Mouse (Mus musculus) heart, adult 8-10 months (tissue): ENCODE measurements around the gene Syap1. TPM values are rescaled to one million over a fixed set of nuclear protein-coding genes. Genes with fewer than 3 reads are reported as not detected.
"Not testable (repeated sequence)": the region's sequence is repeated elsewhere in the genome, so short reads cannot be mapped to it uniquely, and the experiment has no call there.

Experiments used
- DNase-seq: peaks from one replicate; pipeline ENCODE4 v3.0.0; 2022; ENCODE audit warnings: low spot score
- microRNA-seq: library from miRNA; unstranded; fragments of <30 nt; microRNA quantifications from one replicate; pipeline ENCODE4 v1.2.0, GENCODE M21; 2022
- total RNA-seq, 4 experiments: library from RNA; stranded (reverse); gene quantifications; 2 replicates each; pipeline ENCODE4 v1.2.4; 2022

Gene Syap1
- total RNA-seq, 4 experiments from 2014 or later: 28.5 to 30.8 (median 29.4) TPM

DNA sequence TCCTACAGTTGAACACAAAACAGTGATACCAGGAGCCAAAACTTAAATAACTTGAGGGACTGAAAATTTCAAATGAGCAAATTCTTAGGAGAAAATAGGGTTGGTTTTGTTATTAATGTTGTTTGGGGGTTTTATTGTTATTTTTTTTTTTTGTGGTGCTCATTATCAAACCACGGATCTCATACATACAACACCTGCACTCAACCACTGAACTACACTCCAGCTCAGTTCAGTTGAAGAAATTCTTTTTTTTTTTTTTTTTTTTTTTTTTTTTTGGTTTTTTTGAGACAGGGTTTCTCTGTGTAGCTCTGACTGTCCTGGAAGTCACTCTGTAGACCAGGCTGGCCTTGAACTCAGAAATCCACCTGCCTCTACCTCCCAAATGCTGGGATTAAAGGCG lies 57.9 kb downstream of the Syap1 start:
- DNase-seq: not testable (repeated sequence)

GRCm38 (mm10) chrX:162829741-162830140 lies 58.5 kb downstream of the Syap1 start:
- DNase-seq: no peak

DNA sequence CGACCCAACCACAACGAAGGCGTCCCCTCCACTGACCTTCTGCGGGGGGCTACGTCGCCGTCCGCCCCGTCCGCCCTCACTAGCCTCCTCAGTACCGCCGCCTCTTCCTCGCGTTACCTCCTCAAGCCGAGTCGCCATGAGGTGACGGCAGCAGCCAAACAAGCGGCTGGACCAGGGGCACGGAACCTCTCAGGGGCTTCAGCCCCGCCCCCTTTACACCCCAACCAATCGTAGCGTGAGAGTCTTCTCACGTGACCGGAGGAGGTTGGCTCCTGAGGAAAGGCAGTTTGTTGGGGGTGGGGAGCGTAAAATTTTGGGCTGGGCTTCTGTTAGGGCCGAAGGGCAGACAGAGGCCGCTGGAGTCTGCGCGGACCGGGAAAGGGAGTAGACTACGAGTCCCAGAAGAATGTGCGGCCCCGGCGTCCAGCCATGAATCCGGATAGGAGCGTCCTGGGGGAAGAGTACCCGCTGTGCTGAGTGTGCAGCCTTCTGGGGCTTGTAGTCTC lies 59.0 kb downstream of the Syap1 start, which contains the start of gene Txlng:
Gene Txlng (minus strand): TSS at position 252 of the 506 bp plus-strand sequence.
- DNase-seq: peak; percentile 96

DNA sequence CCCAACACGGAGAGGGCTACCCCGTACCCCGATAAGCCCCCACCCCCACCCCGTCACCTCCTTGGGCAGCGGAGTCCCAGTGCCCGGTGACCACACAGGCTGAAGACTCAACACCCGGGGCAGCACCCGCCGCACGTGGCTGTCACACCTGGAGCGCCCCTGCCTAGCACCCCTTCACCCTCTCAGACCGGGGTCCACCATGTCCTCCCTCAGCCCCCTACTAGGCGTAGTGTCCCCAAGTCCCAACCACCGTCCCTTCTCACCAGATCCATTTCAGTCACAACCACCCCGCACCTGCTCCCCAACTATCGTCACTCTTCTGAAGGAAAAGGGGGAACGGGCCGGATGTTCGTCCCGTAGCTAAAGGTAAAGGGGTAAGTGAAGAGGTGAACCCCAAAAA lies 59.5 kb downstream of the Syap1 start:
- no peak for DNase-seq

GRCm38 (mm10) chrX:162828016-162828415 lies 60.2 kb downstream of the Syap1 start:
- peak; percentile 0 for DNase-seq

Small RNA genes within 50 kb of the gene (microRNA-seq; reads per million reads assigned to microRNA genes)
- gene Mir3473a: not detected

Other genes with a start within 250 kb of the Syap1 start
- gene Reps2, start 244.8 kb downstream of the Syap1 start, total RNA-seq: 1 to 10 TPM; 1.1 to 2.1 (median 1.3) TPM
- gene Rbbp7, start 128.0 kb downstream of the Syap1 start, total RNA-seq: 100 to 1,000 TPM; 150 to 163 (median 160) TPM
- 1 to 10 TPM; 6.7 to 8.6 (median 8.3) TPM for gene Txlng, start 59.0 kb downstream of the Syap1 start, total RNA-seq
- 10 to 100 TPM; 10.4 to 13.8 (median 12.2) TPM for gene Ctps2, start 12.8 kb upstream of the Syap1 start, total RNA-seq
- gene S100g, start 76.2 kb upstream of the Syap1 start, total RNA-seq: not detected